Mouse (Mus musculus) limb, embryonic 11.5 days (tissue): Measurements from ENCODE around the gene Map2k2. TPM values are rescaled to one million over a fixed set of nuclear protein-coding genes. Genes with fewer than 3 reads are reported as not detected.

Experiments used
- ATAC-seq: fragments of 200-750 bp; cut with Nextera tagmentation; 2 replicates; pipeline ENCODE4 v1.8.0; 2017; ENCODE audit warnings: low read depth; ENCODE audit not compliant: insufficient number of reproducible peaks, low FRiP score, low TSS enrichment
- DNase-seq: peaks from one replicate; pipeline ENCODE4 v3.0.0-alpha.2; 2015; ENCODE audit warnings: low spot score
- H3K27ac ChIP-seq: fragments of 300-500 bp; sonication (generic); replicated peaks from 2 replicates; pipeline ENCODE4 v1.5.1; 2014; ENCODE audit warnings: low read depth, mild to moderate bottlenecking, low read length
- H3K27me3 ChIP-seq: fragments of 300-500 bp; sonication (generic); 2 replicates; pipeline ENCODE4 v1.6.1; 2014; ENCODE audit warnings: mild to moderate bottlenecking, low read length, mixed read lengths; ENCODE audit not compliant: control insufficient read depth, insufficient read depth
- H3K36me3 ChIP-seq: fragments of 300-500 bp; sonication (generic); 2 replicates; pipeline ENCODE4 v1.6.1; 2014; ENCODE audit warnings: mild to moderate bottlenecking, low read length, moderate library complexity, mixed read lengths; ENCODE audit not compliant: control insufficient read depth, insufficient read depth
- H3K4me1 ChIP-seq: fragments of 300-500 bp; sonication (generic); 2 replicates; pipeline ENCODE4 v1.6.1; 2014; ENCODE audit warnings: low read length, mixed read lengths; ENCODE audit not compliant: control insufficient read depth, insufficient read depth
- H3K4me2 ChIP-seq: fragments of 300-500 bp; sonication (generic); 2 replicates; pipeline ENCODE4 v1.6.1; 2014; ENCODE audit warnings: low read depth, mild to moderate bottlenecking, moderate library complexity; ENCODE audit not compliant: severe bottlenecking
- H3K4me3 ChIP-seq: fragments of 300-500 bp; sonication (generic); 2 replicates; pipeline ENCODE4 v1.5.1; 2014; ENCODE audit warnings: low read depth, low read length
- H3K9ac ChIP-seq: fragments of 300-500 bp; sonication (generic); 2 replicates; pipeline ENCODE4 v1.6.1; 2014; ENCODE audit warnings: mild to moderate bottlenecking, low read length
- H3K9me3 ChIP-seq: fragments of 300-500 bp; sonication (generic); 2 replicates; pipeline ENCODE4 v1.6.1; 2016; ENCODE audit warnings: low read length; ENCODE audit not compliant: control insufficient read depth
- WGBS: fragments of 180-500 bp; shearing (Covaris S2); extraction: QIAGEN DNeasy Blood & Tissue Kit; methylation state at CpG from one replicate; pipeline ENCODE4 v1.1.7; 2014; 5-methylcytosine and 5-hydroxymethylcytosine counted together
- polyA plus RNA-seq: library from polyadenylated mRNA; unstranded; fragments of >200 nt; fragmentation: Nextera tagmentation; extraction: Ambion mirVana; gene quantifications from 2 replicates; pipeline ENCODE4 v1.2.1, GENCODE M21; 2014

Gene Map2k2
- polyA plus RNA-seq, 1 experiment from 2014 or later: 230 TPM

DNA sequence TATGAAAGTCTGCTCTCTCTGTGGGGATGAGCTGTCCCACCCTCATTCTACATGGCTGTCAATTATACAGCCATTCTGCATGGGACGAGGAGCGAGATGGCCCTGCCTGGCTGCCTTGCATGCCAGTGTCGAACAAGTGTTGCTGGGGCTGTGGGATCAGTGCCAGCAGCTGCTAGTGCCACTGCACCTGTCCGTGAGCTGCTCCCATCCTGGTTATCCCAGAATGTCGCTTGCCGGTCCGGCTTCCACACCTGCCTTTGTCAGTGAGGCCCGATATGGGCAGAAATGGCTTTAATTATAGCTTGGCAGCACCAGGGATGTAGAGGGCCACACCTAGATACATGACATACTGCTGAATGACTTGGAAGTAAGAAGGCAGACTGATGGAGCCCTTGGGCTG, 33.4 kb upstream of the Map2k2 start:
- Histone ChIP-seq H3K9me3 (no peaks in the 10 kb centered on the region), H3K4me3 (no peak overlapping the region), H3K9ac (no peak overlapping the region), H3K36me3 (peaks cover 24% of the 10 kb centered on the region), H3K4me1 (peaks cover 13% of the 10 kb centered on the region), H3K27me3 (no peaks in the 10 kb centered on the region), H3K4me2 (no peak overlapping the region), H3K27ac (no peak overlapping the region)
- 92% methylated on average over 8 of the region's 8 CpGs for WGBS
- DNase-seq (no peak), ATAC-seq (no peak)

- H3K4me2 ChIP-seq: no peak overlapping the region
- H3K36me3 ChIP-seq: peaks cover 30% of the 10 kb centered on the region
- H3K4me3 ChIP-seq: no peak overlapping the region
- no peak overlapping the region for H3K27ac ChIP-seq
- 69% methylated on average over 7 of the region's 7 CpGs for WGBS
- DNase-seq: no peak
- peaks cover 13% of the 10 kb centered on the region for H3K4me1 ChIP-seq
- H3K9ac ChIP-seq: no peak overlapping the region
- no peak for ATAC-seq
- no peaks in the 10 kb centered on the region for H3K9me3 ChIP-seq
- H3K27me3 ChIP-seq: no peaks in the 10 kb centered on the region
These were observed 32.3 kb upstream of the Map2k2 start for GRCm38 (mm10) chr10:81073464-81073863.

- no peak for ATAC-seq
- no peak overlapping the region for H3K27ac ChIP-seq
- peaks cover 46% of the 10 kb centered on the region for H3K36me3 ChIP-seq
- DNase-seq: no peak
- no peak overlapping the region for H3K4me2 ChIP-seq
- H3K27me3 ChIP-seq: no peaks in the 10 kb centered on the region
- no peak overlapping the region for H3K4me3 ChIP-seq
- 91% methylated on average over 8 of the region's 8 CpGs for WGBS
- peaks cover 6% of the 10 kb centered on the region for H3K4me1 ChIP-seq
- no peaks in the 10 kb centered on the region for H3K9me3 ChIP-seq
- no peak overlapping the region for H3K9ac ChIP-seq
These were observed 30.0 kb upstream of the Map2k2 start for GRCm38 (mm10) chr10:81075734-81076133.

DNA sequence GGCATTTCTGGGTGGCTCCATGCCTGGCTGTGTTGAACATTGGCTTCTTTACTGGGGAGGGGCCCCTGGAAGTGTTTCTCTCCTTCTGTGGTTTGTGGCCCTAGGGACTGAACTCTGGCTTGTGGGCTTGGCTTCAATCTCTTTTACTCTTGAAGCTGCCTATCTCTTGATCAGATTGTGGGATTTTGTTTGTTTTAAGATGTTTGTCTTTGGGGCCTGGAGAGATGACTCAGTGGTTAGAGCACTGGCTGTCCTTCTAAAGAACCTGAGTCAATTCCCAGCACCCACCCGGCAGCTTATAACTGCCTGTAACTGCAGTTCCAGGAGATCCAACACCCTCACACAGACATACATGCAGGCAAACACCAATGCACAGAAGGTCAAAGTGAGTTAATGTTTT, 29.4 kb upstream of the Map2k2 start:
- DNase-seq (no peak), ATAC-seq (no peak)
- Histone ChIP-seq H3K27me3 (no peaks in the 10 kb centered on the region), H3K4me3 (no peak overlapping the region), H3K4me2 (no peak overlapping the region), H3K36me3 (peaks cover 50% of the 10 kb centered on the region), H3K4me1 (no peaks in the 10 kb centered on the region), H3K27ac (no peak overlapping the region), H3K9me3 (no peaks in the 10 kb centered on the region), H3K9ac (no peak overlapping the region)
- WGBS: 94% methylated on average over 1 of the region's 1 CpGs

DNA sequence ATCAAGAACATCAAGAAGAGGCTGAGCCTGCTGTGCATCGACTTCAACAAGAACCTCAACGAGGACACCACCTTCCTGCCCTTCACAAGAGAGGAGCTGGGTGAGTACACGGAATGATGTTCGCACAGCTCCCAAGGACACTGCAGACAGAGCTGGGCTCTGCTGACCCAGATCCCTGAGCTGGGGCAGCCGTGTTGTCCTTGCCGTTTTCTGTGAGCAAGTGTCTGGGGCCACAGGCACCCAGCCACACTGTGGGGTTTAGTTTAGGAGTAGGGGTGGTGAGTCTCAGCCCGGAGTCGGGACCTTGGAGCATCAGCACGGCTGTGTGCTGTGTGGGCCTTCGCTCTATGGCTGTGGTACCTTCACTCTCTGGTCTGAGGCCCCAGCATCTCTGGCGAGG, 27.8 kb upstream of the Map2k2 start:
- DNase-seq (no peak), ATAC-seq (no peak)
- no peaks in the 10 kb centered on the region for H3K27me3 ChIP-seq
- no peak overlapping the region for H3K9ac ChIP-seq
- H3K4me1 ChIP-seq: no peaks in the 10 kb centered on the region
- H3K4me2 ChIP-seq: no peak overlapping the region
- H3K36me3 ChIP-seq: peaks cover 51% of the 10 kb centered on the region
- H3K4me3 ChIP-seq: no peak overlapping the region
- H3K27ac ChIP-seq: no peak overlapping the region
- H3K9me3 ChIP-seq: no peaks in the 10 kb centered on the region
- 95% methylated on average over 11 of the region's 11 CpGs for WGBS

GRCm38 (mm10) chr10:81080008-81080655, 25.6 kb upstream of the Map2k2 start:
- ATAC-seq (no peak), DNase-seq (no peak)
- WGBS: 92% methylated on average over 31 of the region's 31 CpGs
- Histone ChIP-seq H3K9me3 (no peaks in the 10 kb centered on the region), H3K27me3 (no peaks in the 10 kb centered on the region), H3K27ac (no peak overlapping the region), H3K36me3 (peaks cover 32% of the 10 kb centered on the region), H3K9ac (no peak overlapping the region), H3K4me3 (no peak overlapping the region), H3K4me2 (no peak overlapping the region), H3K4me1 (no peaks in the 10 kb centered on the region)

DNA sequence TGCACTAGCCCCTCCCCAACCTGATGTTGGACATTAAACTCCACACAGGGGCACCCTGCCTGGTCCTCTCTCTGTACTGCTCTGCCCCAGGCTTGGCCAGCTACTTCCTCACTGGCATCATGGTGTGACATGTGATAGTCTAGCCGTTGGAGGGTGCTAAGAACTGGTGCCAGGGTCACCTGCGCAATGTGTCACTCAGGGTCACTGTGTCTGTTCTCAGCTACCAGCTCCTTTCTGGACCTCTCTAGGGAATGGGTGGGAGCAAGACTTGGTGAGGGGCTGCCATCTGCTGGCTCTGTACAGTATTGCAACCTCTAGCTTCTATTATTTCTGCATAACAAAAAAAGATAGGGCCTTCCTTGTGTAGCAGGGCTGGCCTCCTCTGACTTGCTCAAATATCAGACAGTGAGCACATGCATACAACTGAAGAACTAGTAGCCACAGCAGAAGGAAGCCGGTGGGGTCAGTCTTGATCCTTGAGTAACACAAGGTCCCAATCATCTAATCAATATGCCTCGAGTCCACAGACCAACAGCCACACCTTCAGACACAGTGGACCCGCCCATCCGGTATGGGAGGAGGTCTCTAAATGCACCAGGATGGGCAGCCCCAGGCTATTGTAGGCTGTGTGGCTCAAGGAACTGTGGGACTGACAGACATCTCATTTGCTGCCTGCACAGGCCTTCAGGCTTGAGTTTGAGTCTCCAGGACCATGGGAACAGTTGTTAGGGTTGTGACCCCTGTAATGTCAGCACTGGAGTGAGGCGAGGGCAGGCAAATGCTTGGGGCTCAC, 23.4 kb upstream of the Map2k2 start:
- Histone ChIP-seq H3K36me3 (peaks cover 29% of the 10 kb centered on the region), H3K9me3 (no peaks in the 10 kb centered on the region), H3K27me3 (no peaks in the 10 kb centered on the region), H3K4me3 (no peak overlapping the region), H3K4me2 (no peak overlapping the region), H3K27ac (no peak overlapping the region), H3K9ac (no peak overlapping the region), H3K4me1 (no peaks in the 10 kb centered on the region)
- ATAC-seq (0 out of 2 replicates have a peak, but pooled peaks have one; percentile 46), DNase-seq (peak; percentile 80)
- whole genome bisulfite sequencing: 86% methylated on average over 7 of the region's 7 CpGs

GRCm38 (mm10) chr10:81087021-81087420, 18.7 kb upstream of the Map2k2 start:
- H3K9me3 ChIP-seq: no peaks in the 10 kb centered on the region
- no peak overlapping the region for H3K4me2 ChIP-seq
- H3K27ac ChIP-seq: no peak overlapping the region
- no peak overlapping the region for H3K4me3 ChIP-seq
- DNase-seq (peak; percentile 40), ATAC-seq (no peak)
- no peak overlapping the region for H3K9ac ChIP-seq
- no peaks in the 10 kb centered on the region for H3K27me3 ChIP-seq
- no peaks in the 10 kb centered on the region for H3K4me1 ChIP-seq
- H3K36me3 ChIP-seq: no peaks in the 10 kb centered on the region
- WGBS: 57% methylated on average over 2 of the region's 2 CpGs
